Mouse (Mus musculus) olfactory bulb, adult 2 months (tissue): ENCODE measurements around the gene Hnrnpm.

ENCODE experiments used
- CTCF ChIP-seq: fragments of 200-500 bp; IDR thresholded peaks from 2 replicates; pipeline ENCODE4 v1.5.1; 2012; ENCODE audit warnings: low read depth, mild to moderate bottlenecking, low read length, moderate library complexity; ENCODE audit not compliant: insufficient read depth
- POLR2A ChIP-seq: fragments of 200-500 bp; IDR thresholded peaks from 2 replicates; pipeline ENCODE4 v1.6.1; 2012; ENCODE audit warnings: mild to moderate bottlenecking, low read depth, low read length, moderate library complexity; ENCODE audit not compliant: insufficient read depth

DNA sequence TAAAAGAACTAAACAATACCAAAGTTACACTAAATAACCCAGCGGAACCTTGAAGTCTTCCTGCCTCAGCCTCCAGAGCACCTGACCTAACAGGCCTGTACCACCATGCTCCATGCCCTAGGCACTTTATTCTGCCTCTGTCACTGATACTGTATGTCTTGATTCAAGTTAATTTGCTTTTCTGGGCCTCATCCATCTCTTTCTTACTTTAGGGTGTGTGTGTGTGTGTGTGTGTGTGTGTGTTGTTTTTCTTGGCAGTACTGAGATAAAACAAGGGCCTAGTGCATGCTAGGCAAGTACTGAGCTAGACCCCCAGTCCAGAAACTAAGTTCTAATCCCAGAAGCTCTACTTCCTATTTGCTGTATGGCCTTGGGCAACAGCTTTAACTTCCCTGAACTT, 30.6 kb upstream of the Hnrnpm start:
- no peak for TF ChIP-seq CTCF
- no peak for TF ChIP-seq POLR2A
